Mouse (Mus musculus) olfactory bulb, adult 2 months (tissue): ENCODE measurements around the gene Pan2.
"Not testable (repeated sequence)": the region's sequence is repeated elsewhere in the genome, so short reads cannot be mapped to it uniquely, and the experiment has no call there.

Experiments used
- CTCF ChIP-seq: fragments of 200-500 bp; IDR thresholded peaks from 2 replicates; pipeline ENCODE4 v1.5.1; 2012; ENCODE audit warnings: low read depth, mild to moderate bottlenecking, low read length, moderate library complexity; ENCODE audit not compliant: insufficient read depth
- POLR2A ChIP-seq: fragments of 200-500 bp; IDR thresholded peaks from 2 replicates; pipeline ENCODE4 v1.6.1; 2012; ENCODE audit warnings: mild to moderate bottlenecking, low read depth, low read length, moderate library complexity; ENCODE audit not compliant: insufficient read depth

GRCm38 (mm10) chr10:128272819-128273439, 30.2 kb upstream of the Pan2 start:
- not testable (repeated sequence) for TF ChIP-seq POLR2A, CTCF
